Mouse (Mus musculus) forebrain, embryonic 12.5 days (tissue): ENCODE data around the gene Clec4f. TPM values are rescaled to one million over a fixed set of nuclear protein-coding genes. Genes with fewer than 3 reads are reported as not detected.

Experiments
- polyA plus RNA-seq: library from polyadenylated mRNA; unstranded; fragments of >200 nt; fragmentation: Nextera tagmentation; extraction: Ambion mirVana; gene quantifications from 2 replicates; pipeline ENCODE4 v1.2.1, GENCODE M21; 2016

The Clec4f gene
- polyA plus RNA-seq, 1 experiment from 2014 or later, result not detected

Other genes starting within 250 kb of the Clec4f start
- 62.7 and 74.3 TPM in 2 replicates for gene Tet3, start 197.1 kb downstream of the Clec4f start, polyA plus RNA-seq
- gene Dguok, start 149.2 kb downstream of the Clec4f start, polyA plus RNA-seq, result 56.3 and 64.7 TPM in 2 replicates
- gene Actg2, start 119.9 kb downstream of the Clec4f start, polyA plus RNA-seq, result 2.2 and 4.3 TPM in 2 replicates
- 27.7 and 28.8 TPM in 2 replicates for gene Stambp, start 83.5 kb downstream of the Clec4f start, polyA plus RNA-seq
- gene Cd207, start 21.7 kb upstream of the Clec4f start, polyA plus RNA-seq, result not detected in 2 replicates
- 0.63 and 1.3 TPM in 2 replicates for gene Vax2, start 55.1 kb upstream of the Clec4f start, polyA plus RNA-seq
- gene Atp6v1b1, start 86.8 kb upstream of the Clec4f start, polyA plus RNA-seq, result 0.12 TPM in 1 of 2 replicates, not detected in the other
- gene Ankrd53, start 106.5 kb upstream of the Clec4f start, polyA plus RNA-seq, result 0.15 and 0.23 TPM in 2 replicates
- gene Tex261, start 119.6 kb upstream of the Clec4f start, polyA plus RNA-seq, result 61.6 and 72.0 TPM in 2 replicates
- gene Nagk, start 138.8 kb upstream of the Clec4f start, polyA plus RNA-seq, result 49.4 and 49.9 TPM in 2 replicates
- gene Paip2b, start 175.6 kb upstream of the Clec4f start, polyA plus RNA-seq, result 25.0 and 33.7 TPM in 2 replicates
- gene Zfp638, start 210.9 kb upstream of the Clec4f start, polyA plus RNA-seq, result 109 and 113 TPM in 2 replicates